Mouse (Mus musculus) MEL (cell line): Measurements from ENCODE around the gene Gm28048. TPM values are rescaled to one million over a fixed set of nuclear protein-coding genes. Genes with fewer than 3 reads are reported as not detected.

Experiments
- DNase-seq: peaks from one replicate; pipeline ENCODE4 v3.0.0; 2011; ENCODE audit warnings: low read depth, low spot score
- H3K27ac ChIP-seq: 2 replicates; pipeline ENCODE4 v1.5.1; 2012; ENCODE audit warnings: low read depth, mild to moderate bottlenecking, control low read depth, low read length, moderate library complexity; ENCODE audit not compliant: control insufficient read depth
- H3K27me3 ChIP-seq, 2 experiments: fragments of 150-350 bp in 1 of 2; sonication (generic) in 1 of 2; 2 replicates each; pipeline ENCODE4 v1.6.1; 2012; ENCODE audit warnings: low read length in 2 of 2, mild to moderate bottlenecking in 2 of 2, improper control_type of control experiment in 1 of 2, moderate library complexity in 1 of 2; ENCODE audit not compliant: insufficient read depth in 2 of 2, control insufficient read depth in 1 of 2
- H3K36me3 ChIP-seq, 2 experiments: 2 replicates each; pipeline ENCODE4 v1.6.1; 2012 to 2014; ENCODE audit warnings: low read length in 2 of 2, improper control_type of control experiment in 1 of 2, inconsistent platforms in 1 of 2, mild to moderate bottlenecking in 1 of 2; ENCODE audit not compliant: insufficient read depth in 2 of 2, control insufficient read depth in 1 of 2
- H3K4me1 ChIP-seq, 2 experiments: fragments of 150-350 bp in 1 of 2; sonication (generic) in 1 of 2; 2 replicates each; pipeline ENCODE4 v1.6.1; 2012; ENCODE audit warnings: low read length in 2 of 2, improper control_type of control experiment in 1 of 2, mild to moderate bottlenecking in 1 of 2; ENCODE audit not compliant: insufficient read depth in 2 of 2, control insufficient read depth in 1 of 2
- H3K4me3 ChIP-seq, 2 experiments: fragments of 150-350 bp in 1 of 2; sonication (generic) in 1 of 2; 2 replicates each; pipeline ENCODE4 v1.5.1; 2012; ENCODE audit warnings: low read depth in 2 of 2, low read length in 2 of 2, mild to moderate bottlenecking in 2 of 2, moderate library complexity in 2 of 2, control low read depth in 1 of 2, improper control_type of control experiment in 1 of 2; ENCODE audit not compliant: control insufficient read depth in 1 of 2, insufficient read depth in 1 of 2
- H3K79me2 ChIP-seq: 2 replicates; pipeline ENCODE4 v1.6.1; 2012; ENCODE audit warnings: mild to moderate bottlenecking, low read length, moderate library complexity; ENCODE audit not compliant: control insufficient read depth, poor library complexity, insufficient read depth
- H3K9ac ChIP-seq: 2 replicates; pipeline ENCODE4 v1.6.1; 2012; ENCODE audit warnings: low read depth, mild to moderate bottlenecking, control low read depth, low read length, moderate library complexity; ENCODE audit not compliant: control insufficient read depth, poor library complexity, severe bottlenecking
- H3K9me3 ChIP-seq: fragments of 150-350 bp; sonication (generic); replicated peaks from 2 replicates; pipeline ENCODE4 v1.6.1; 2012; ENCODE audit warnings: mild to moderate bottlenecking, low read length, improper control_type of control experiment, moderate library complexity; ENCODE audit not compliant: insufficient read depth
- CHD1 ChIP-seq: IDR thresholded peaks from 2 replicates; pipeline ENCODE4 v1.6.1; 2012; ENCODE audit warnings: low read depth, mild to moderate bottlenecking, inconsistent platforms, low read length, improper control_type of control experiment
- CHD2 ChIP-seq: IDR thresholded peaks from 2 replicates; pipeline ENCODE4 v1.6.1; 2011; ENCODE audit warnings: low read length, improper control_type of control experiment
- EP300 ChIP-seq, 2 experiments: IDR thresholded peaks; 2 replicates each; pipeline ENCODE4 v1.6.1; 2011; ENCODE audit warnings: improper control_type of control experiment in 2 of 2, low read length in 2 of 2, low read depth in 1 of 2, mild to moderate bottlenecking in 1 of 2
- ETS1 ChIP-seq: IDR thresholded peaks from 2 replicates; pipeline ENCODE4 v1.6.1; 2012; ENCODE audit warnings: low read depth, mild to moderate bottlenecking, inconsistent platforms, low read length, improper control_type of control experiment, moderate library complexity
- HCFC1 ChIP-seq: IDR thresholded peaks from 2 replicates; pipeline ENCODE4 v1.6.1; 2012; ENCODE audit warnings: low read depth, mild to moderate bottlenecking, inconsistent platforms, low read length, improper control_type of control experiment, moderate library complexity
- JUND ChIP-seq: IDR thresholded peaks from 2 replicates; pipeline ENCODE4 v1.6.1; 2011; ENCODE audit warnings: low read depth, mild to moderate bottlenecking, improper control_type of control experiment, low read length
- KAT2A ChIP-seq: conservative IDR thresholded peaks from 2 replicates; pipeline ENCODE4 v1.6.1; 2012; ENCODE audit warnings: low read depth, low read length, improper control_type of control experiment, inconsistent platforms
- MAX ChIP-seq: IDR thresholded peaks from 2 replicates; pipeline ENCODE4 v1.6.1; 2011; ENCODE audit warnings: low read length, improper control_type of control experiment
- MAZ ChIP-seq: IDR thresholded peaks from 2 replicates; pipeline ENCODE4 v1.6.1; 2012; ENCODE audit warnings: low read depth, mild to moderate bottlenecking, inconsistent platforms, low read length, improper control_type of control experiment
- MEF2A ChIP-seq: IDR thresholded peaks from 2 replicates; pipeline ENCODE4 v1.6.1; 2014; ENCODE audit warnings: low read depth, mild to moderate bottlenecking, inconsistent platforms, low read length, improper control_type of control experiment; ENCODE audit not compliant: poor library complexity, insufficient replicate concordance, severe bottlenecking; ENCODE audit errors: extremely low read depth
- MXI1 ChIP-seq: IDR thresholded peaks from 2 replicates; pipeline ENCODE4 v1.6.1; 2011; ENCODE audit warnings: mild to moderate bottlenecking, low read depth, low read length, improper control_type of control experiment
- MYB ChIP-seq: IDR thresholded peaks from 2 replicates; pipeline ENCODE4 v1.6.1; 2011; ENCODE audit warnings: mild to moderate bottlenecking, low read depth, low read length, improper control_type of control experiment
- MYC ChIP-seq: IDR thresholded peaks from 2 replicates; pipeline ENCODE4 v1.6.1; 2011; ENCODE audit warnings: low read depth, mild to moderate bottlenecking, low read length, improper control_type of control experiment, moderate library complexity
- NELFE ChIP-seq: IDR thresholded peaks from 2 replicates; pipeline ENCODE4 v1.6.1; 2011; ENCODE audit warnings: low read depth, low read length, improper control_type of control experiment
- NRF1 ChIP-seq: IDR thresholded peaks from 2 replicates; pipeline ENCODE4 v1.6.1; 2014; ENCODE audit warnings: low read depth, mild to moderate bottlenecking, inconsistent platforms, low read length, improper control_type of control experiment, moderate library complexity; ENCODE audit not compliant: poor library complexity, insufficient read depth, severe bottlenecking
- POLR2A ChIP-seq, 2 experiments: IDR thresholded peaks; 2 replicates each; pipeline ENCODE4 v1.6.1; 2011 to 2012; ENCODE audit warnings: low read length in 2 of 2, mild to moderate bottlenecking in 2 of 2, control low read depth in 1 of 2, improper control_type of control experiment in 1 of 2, low read depth in 1 of 2, moderate library complexity in 1 of 2; ENCODE audit not compliant: control insufficient read depth in 1 of 2, insufficient read depth in 1 of 2, poor library complexity in 1 of 2
- POLR2AphosphoS2 ChIP-seq: IDR thresholded peaks from 2 replicates; pipeline ENCODE4 v1.6.1; 2011; ENCODE audit warnings: low read length, improper control_type of control experiment
- POLR2AphosphoS5 ChIP-seq: IDR thresholded peaks from 2 replicates; pipeline ENCODE4 v1.6.1; 2012; ENCODE audit warnings: low read depth, borderline replicate concordance, mild to moderate bottlenecking, inconsistent platforms, low read length, moderate library complexity, mixed read lengths
- RAD21 ChIP-seq: IDR thresholded peaks from 2 replicates; pipeline ENCODE4 v1.6.1; 2011; ENCODE audit warnings: mild to moderate bottlenecking, low read depth, low read length, improper control_type of control experiment
- SIN3A ChIP-seq: IDR thresholded peaks from 2 replicates; pipeline ENCODE4 v1.6.1; 2012; ENCODE audit warnings: low read length, improper control_type of control experiment, inconsistent platforms
- TBP ChIP-seq: IDR thresholded peaks from 2 replicates; pipeline ENCODE4 v1.8.0; 2011; ENCODE audit warnings: low read depth, low read length, improper control_type of control experiment
- TCF12 ChIP-seq: IDR thresholded peaks from 2 replicates; pipeline ENCODE4 v1.6.1; 2014; ENCODE audit warnings: low read depth, mild to moderate bottlenecking, inconsistent platforms, low read length, improper control_type of control experiment, moderate library complexity
- USF1 ChIP-seq: IDR thresholded peaks from 2 replicates; pipeline ENCODE4 v1.6.1; 2014; ENCODE audit warnings: low read depth, mild to moderate bottlenecking, inconsistent platforms, low read length, improper control_type of control experiment, moderate library complexity
- ZC3H11A ChIP-seq: IDR thresholded peaks from 2 replicates; pipeline ENCODE4 v1.6.1; 2012; ENCODE audit warnings: low read depth, mild to moderate bottlenecking, inconsistent platforms, low read length, improper control_type of control experiment
- ZKSCAN1 ChIP-seq: IDR thresholded peaks from 2 replicates; pipeline ENCODE4 v1.6.1; 2012; ENCODE audit warnings: low read depth, mild to moderate bottlenecking, inconsistent platforms, low read length, improper control_type of control experiment, moderate library complexity
- ZMIZ1 ChIP-seq: IDR thresholded peaks from 2 replicates; pipeline ENCODE4 v1.6.1; 2012; ENCODE audit warnings: low read depth, mild to moderate bottlenecking, inconsistent platforms, low read length, improper control_type of control experiment, moderate library complexity
- ZNF384 ChIP-seq: IDR thresholded peaks from 2 replicates; pipeline ENCODE4 v1.6.1; 2012; ENCODE audit warnings: low read depth, mild to moderate bottlenecking, inconsistent platforms, low read length, improper control_type of control experiment
- polyA plus RNA-seq, 2 experiments: library from polyadenylated mRNA; stranded (reverse) in 1 of 2; unstranded in 1 of 2; fragments of >175 nt in 1 of 2; fragments of >200 nt in 1 of 2; gene quantifications; 2 replicates each; pipeline versions ENCODE4 v1.2.1 to v1.2.4; 2012; ENCODE audit warnings: low replicate concordance in 2 of 2, low read depth in 1 of 2; ENCODE audit not compliant: insufficient read length in 2 of 2, insufficient read depth in 1 of 2, missing spikeins in 1 of 2
- total RNA-seq: library from RNA; depleted of rRNA; stranded (reverse); fragments of 300-350 nt; gene quantifications from 2 replicates; pipeline ENCODE4 v1.2.3, GENCODE M21; 2012

Gm28048 gene
- total and polyA plus RNA-seq, 3 experiments = 8.6 to 15.0 TPM; not detected in 1

GRCm38 (mm10) chr11:22860335-22861227 lies 121.3 kb downstream of the Gm28048 start, which contains the start of gene B3gnt2:
Gene B3gnt2, minus strand, starts transcription at chr11:22860961.
- Histone ChIP-seq H3K4me1 (peaks cover 13 to 23% of the 10 kb centered on the region in 2 experiments), H3K79me2 (peaks cover 35% of the 10 kb centered on the region), H3K4me3 (peak within 1 kb of the TSS; percentile 70 to 98)
- TF ChIP-seq USF1 (peak; percentile 1; the same call in 1 of the 2 replicates), MYC (peak; percentile 8; the same call in 1 of the 2 replicates), POLR2AphosphoS5 (no peak), ZMIZ1 (peak; percentile 2; the same call in 1 of the 2 replicates), SIN3A (no peak), HCFC1 (no peak), MAX (peak; percentile 23; the same call in 1 of the 2 replicates), CHD2 (no peak), MYB (no peak), POLR2AphosphoS2 (no peak), RAD21 (no peak; the same call in 1 of the 2 replicates), NELFE (no peak), POLR2A (IDR thresholded peaks at IDR 0.05; ENCODE audit: control insufficient read depth in 1 of 2, insufficient read depth in 1 of 2, low read depth in 1 of 2, low read length in 2 of 2, poor library complexity in 1 of 2) (peak in 1 of 2 experiments; percentile 26; a peak in 3 of 4 replicates), CHD1 (no peak), TCF12 (peak; percentile 40; the same call in 1 of the 2 replicates), TBP (0 out of 2 replicates have a peak, but pooled peaks have one; percentile 27), MAZ (peak; percentile 41; the same call in 1 of the 2 replicates), KAT2A (no peak), ZNF384 (peak; percentile 90), ETS1 (peak; percentile 31; the same call in 1 of the 2 replicates), MEF2A (no peak), ZC3H11A (0 out of 2 replicates have a peak, but pooled peaks have one; percentile 9), EP300 (IDR thresholded peaks at IDR 0.05; ENCODE audit: low read depth in 1 of 2, low read length in 2 of 2) (no peak; a peak in 1 of 4 replicates), JUND (no peak), NRF1 (no peak), MXI1 (no peak; the same call in none of the 2 replicates), ZKSCAN1 (no peak)
- TF ChIP-seq, all 39 proteins: peak for 11
- Histone ChIP-seq H3K9me3 (no peaks in the 10 kb centered on the region), H3K27me3 (no peaks in the 10 kb centered on the region), H3K36me3 (peaks cover 0 to 19% of the 10 kb centered on the region in 2 experiments; a peak in 2 of 4 replicates), H3K9ac (peak within 1 kb of the TSS; percentile 89), H3K27ac (peak within 1 kb of the TSS; percentile 80)
- DNase-seq = peak; percentile 89
